Mouse (Mus musculus) intestine, postnatal 0 days (tissue): ENCODE measurements around the gene Pard3. TPM values are rescaled to one million over a fixed set of nuclear protein-coding genes. Genes with fewer than 3 reads are reported as not detected.

ENCODE experiments used
- ATAC-seq: fragments of 200-750 bp; cut with Nextera tagmentation; 2 replicates; pipeline ENCODE4 v1.8.0; 2017; ENCODE audit warnings: mild to moderate bottlenecking, moderate TSS enrichment, moderate library complexity
- H3K27ac ChIP-seq: fragments of 300-500 bp; sonication (generic); 2 replicates; pipeline ENCODE4 v1.5.1; 2014; ENCODE audit warnings: mild to moderate bottlenecking, low read depth, low read length, moderate library complexity
- H3K27me3 ChIP-seq: fragments of 300-500 bp; sonication (generic); replicated peaks from 2 replicates; pipeline ENCODE4 v1.6.1; 2014; ENCODE audit warnings: low read length, mixed read lengths; ENCODE audit not compliant: control insufficient read depth, insufficient read depth
- H3K36me3 ChIP-seq: fragments of 300-500 bp; sonication (generic); 2 replicates; pipeline ENCODE4 v1.6.1; 2014; ENCODE audit warnings: mild to moderate bottlenecking, moderate library complexity; ENCODE audit not compliant: control insufficient read depth, insufficient read depth
- H3K4me1 ChIP-seq: fragments of 300-500 bp; sonication (generic); replicated peaks from 2 replicates; pipeline ENCODE4 v1.6.1; 2014; ENCODE audit warnings: antibody characterized with exemption, low read length, mixed read lengths; ENCODE audit not compliant: control insufficient read depth, insufficient read depth
- H3K4me2 ChIP-seq: fragments of 300-500 bp; sonication (generic); replicated peaks from 2 replicates; pipeline ENCODE4 v1.6.1; 2014; ENCODE audit warnings: low read depth, mild to moderate bottlenecking, moderate library complexity
- H3K4me3 ChIP-seq: fragments of 300-500 bp; sonication (generic); 2 replicates; pipeline ENCODE4 v1.5.1; 2014; ENCODE audit warnings: low read depth, low read length
- H3K9ac ChIP-seq: fragments of 300-500 bp; sonication (generic); 2 replicates; pipeline ENCODE4 v1.6.1; 2014; ENCODE audit warnings: mild to moderate bottlenecking, low read depth, low read length
- H3K9me3 ChIP-seq: fragments of 300-500 bp; sonication (generic); 2 replicates; pipeline ENCODE4 v1.6.1; 2016; ENCODE audit warnings: mixed run types; ENCODE audit not compliant: control insufficient read depth
- CTCF ChIP-seq: sonication (generic); IDR thresholded peaks from 2 replicates; pipeline ENCODE4 v1.5.1; 2016; ENCODE audit warnings: low read depth, mild to moderate bottlenecking, control low read depth, antibody characterized with exemption, moderate library complexity
- WGBS: fragments of 180-500 bp; shearing (Covaris S2); extraction: QIAGEN DNeasy Blood & Tissue Kit; methylation state at CpG from one replicate; pipeline ENCODE4 v1.1.7; 2014; 5-methylcytosine and 5-hydroxymethylcytosine counted together
- polyA plus RNA-seq: library from polyadenylated mRNA; unstranded; fragments of >200 nt; fragmentation: Nextera tagmentation; extraction: Ambion mirVana; gene quantifications from 2 replicates; pipeline ENCODE4 v1.2.1, GENCODE M21; 2015

Pard3 gene
- polyA plus RNA-seq, 1 experiment from 2014 or later: 12.5 TPM

DNA sequence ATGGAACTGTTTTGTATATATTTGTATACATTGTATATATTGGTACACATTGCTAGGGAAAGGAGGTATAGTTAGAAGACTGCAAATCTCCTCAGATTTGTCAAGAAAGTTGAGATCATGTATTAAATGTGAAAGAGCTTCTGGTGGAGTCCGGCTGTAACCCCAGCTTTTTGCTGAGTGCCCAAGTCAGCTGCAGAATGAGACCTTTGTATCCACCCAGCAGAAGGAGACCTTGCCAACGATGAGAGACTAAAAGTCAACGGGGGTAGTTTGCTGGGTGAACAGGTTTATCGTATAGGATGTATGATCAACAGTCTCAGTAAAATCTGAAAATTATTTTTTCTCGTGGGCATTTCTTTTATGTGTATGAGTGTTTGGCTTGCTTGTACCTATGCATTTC, 109.8 kb downstream of the Pard3 start:
- H3K9ac ChIP-seq: no peak overlapping the region
- ATAC-seq: no peak
- 68% methylated on average over 5 of the region's 5 CpGs for WGBS
- H3K9me3 ChIP-seq: no peaks in the 10 kb centered on the region
- no peaks in the 10 kb centered on the region for H3K27me3 ChIP-seq
- H3K4me1 ChIP-seq: peaks cover 5% of the 10 kb centered on the region; the same call in 1 of the 2 replicates
- no peak overlapping the region for H3K4me3 ChIP-seq
- H3K27ac ChIP-seq: no peak overlapping the region
- TF ChIP-seq CTCF: no peak
- no peak overlapping the region for H3K4me2 ChIP-seq
- no peaks in the 10 kb centered on the region for H3K36me3 ChIP-seq

DNA sequence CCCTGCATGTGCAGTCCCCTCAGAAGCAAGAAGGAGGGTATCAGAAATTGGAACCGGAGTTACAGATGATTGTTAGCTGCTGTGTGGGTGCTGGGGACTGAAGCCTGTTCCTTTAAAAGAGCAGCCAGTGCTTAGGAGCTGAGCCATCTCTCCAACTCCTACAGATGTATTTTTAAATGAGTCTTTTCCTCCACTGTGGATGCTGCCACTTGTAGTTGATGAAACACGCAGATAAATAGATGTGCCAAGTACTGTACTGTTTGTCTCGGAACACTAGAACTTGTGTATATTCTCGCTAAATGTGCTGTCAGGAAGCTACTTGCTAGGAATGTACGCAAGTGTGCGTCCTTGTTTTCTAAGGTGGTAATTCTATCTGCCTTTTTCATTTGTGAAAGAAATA, 110.7 kb downstream of the Pard3 start:
- Histone ChIP-seq H3K27me3 (no peaks in the 10 kb centered on the region), H3K4me2 (no peak overlapping the region), H3K27ac (no peak overlapping the region), H3K9ac (no peak overlapping the region), H3K4me1 (peaks cover 5% of the 10 kb centered on the region; the same call in 1 of the 2 replicates), H3K9me3 (no peaks in the 10 kb centered on the region), H3K4me3 (no peak overlapping the region), H3K36me3 (no peaks in the 10 kb centered on the region)
- 73% methylated on average over 6 of the region's 6 CpGs for WGBS
- TF ChIP-seq CTCF: no peak
- ATAC-seq: no peak

DNA sequence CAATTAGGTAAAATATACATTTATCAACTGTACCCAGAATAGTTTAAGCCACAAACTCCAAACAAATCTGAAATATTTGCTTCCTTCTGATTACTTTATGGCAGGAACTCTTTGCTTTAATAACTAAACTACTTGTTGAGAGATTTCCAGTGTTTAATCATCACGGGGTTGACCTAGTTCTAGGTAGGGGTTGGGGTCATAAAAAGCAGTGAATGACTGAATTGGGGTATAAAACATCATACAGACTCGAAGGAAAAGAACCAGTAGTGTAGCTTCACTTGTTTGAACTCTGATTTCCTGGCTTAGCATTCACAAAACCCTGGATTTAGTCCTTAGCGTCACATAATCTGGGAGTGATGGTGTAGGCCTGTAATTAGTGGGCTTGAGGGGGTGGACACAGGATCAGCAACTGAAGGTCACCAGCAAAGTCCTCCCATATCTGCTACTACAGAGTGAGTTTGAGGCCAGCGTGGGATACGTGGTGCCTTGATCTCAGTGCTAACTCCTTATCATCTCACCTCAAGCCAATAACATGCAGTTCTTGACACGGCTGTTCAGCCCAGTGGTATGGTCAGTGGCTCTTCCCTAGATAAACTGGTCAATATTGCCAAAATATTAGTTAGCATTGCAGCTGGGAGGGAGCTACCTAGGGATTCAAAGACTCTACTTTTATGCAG, 111.6 kb downstream of the Pard3 start:
- Histone ChIP-seq H3K27ac (no peak overlapping the region), H3K27me3 (no peaks in the 10 kb centered on the region), H3K36me3 (no peaks in the 10 kb centered on the region), H3K4me3 (no peak overlapping the region), H3K9ac (no peak overlapping the region), H3K9me3 (no peaks in the 10 kb centered on the region), H3K4me1 (peaks cover 5% of the 10 kb centered on the region; the same call in 1 of the 2 replicates), H3K4me2 (no peak overlapping the region)
- no peak for ATAC-seq
- TF ChIP-seq CTCF: no peak
- WGBS: 29% methylated on average over 6 of the region's 6 CpGs

DNA sequence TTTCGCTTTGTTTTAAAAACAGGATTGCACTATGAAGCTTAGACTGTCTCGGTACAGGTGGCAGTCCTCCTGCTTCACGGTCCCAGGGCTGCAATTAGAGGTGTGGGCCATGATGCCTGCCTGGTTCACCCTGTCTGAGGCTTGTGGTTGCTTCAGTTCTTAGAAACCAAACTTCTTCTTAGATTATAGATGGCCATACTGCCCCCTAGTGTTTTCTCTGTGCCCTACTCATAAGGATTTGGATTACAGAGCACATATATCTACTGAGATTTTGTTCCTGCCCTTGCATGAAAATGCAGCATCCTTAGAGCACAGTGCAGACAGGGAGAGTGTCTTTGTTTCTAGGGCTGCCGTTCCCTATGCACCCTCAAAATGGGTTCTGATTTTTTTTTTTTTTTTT, 114.9 kb downstream of the Pard3 start:
- Histone ChIP-seq H3K27me3 (no peaks in the 10 kb centered on the region), H3K36me3 (no peaks in the 10 kb centered on the region), H3K4me3 (no peak overlapping the region), H3K9ac (no peak overlapping the region), H3K27ac (no peak overlapping the region), H3K4me2 (no peak overlapping the region), H3K9me3 (no peaks in the 10 kb centered on the region), H3K4me1 (no peaks in the 10 kb centered on the region)
- 0 out of 2 replicates have a peak, but pooled peaks have one; percentile 36 for ATAC-seq
- 41% methylated on average over 4 of the region's 4 CpGs for WGBS
- TF ChIP-seq CTCF: peak; percentile 80

DNA sequence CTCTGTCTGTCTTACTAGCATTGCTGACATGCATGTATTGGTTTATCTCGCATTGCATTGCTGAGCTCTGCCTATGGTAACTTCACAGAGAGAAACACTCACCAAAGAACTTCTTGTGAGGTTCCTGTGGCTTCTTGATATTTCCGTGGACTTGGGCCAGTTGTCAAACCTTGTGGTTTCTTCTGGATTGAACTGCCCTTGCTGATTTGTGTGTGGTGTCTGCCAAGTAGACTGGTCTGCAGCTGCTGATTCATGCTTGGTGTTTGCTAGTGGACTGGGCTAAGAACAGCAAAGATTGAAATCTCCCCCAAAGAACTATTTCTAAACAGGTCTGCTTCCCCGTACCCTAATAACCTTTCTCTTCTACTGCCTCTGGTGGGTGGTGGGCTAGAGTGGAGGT, 117.6 kb downstream of the Pard3 start:
- H3K36me3 ChIP-seq: no peaks in the 10 kb centered on the region
- H3K4me3 ChIP-seq: no peak overlapping the region
- no peaks in the 10 kb centered on the region for H3K9me3 ChIP-seq
- no peak for ATAC-seq
- H3K27ac ChIP-seq: no peak overlapping the region
- H3K27me3 ChIP-seq: no peaks in the 10 kb centered on the region
- no peak overlapping the region for H3K4me2 ChIP-seq
- TF ChIP-seq CTCF: no peak
- no peak overlapping the region for H3K9ac ChIP-seq
- H3K4me1 ChIP-seq: no peaks in the 10 kb centered on the region
- WGBS: 87% methylated on average over 3 of the region's 3 CpGs

DNA sequence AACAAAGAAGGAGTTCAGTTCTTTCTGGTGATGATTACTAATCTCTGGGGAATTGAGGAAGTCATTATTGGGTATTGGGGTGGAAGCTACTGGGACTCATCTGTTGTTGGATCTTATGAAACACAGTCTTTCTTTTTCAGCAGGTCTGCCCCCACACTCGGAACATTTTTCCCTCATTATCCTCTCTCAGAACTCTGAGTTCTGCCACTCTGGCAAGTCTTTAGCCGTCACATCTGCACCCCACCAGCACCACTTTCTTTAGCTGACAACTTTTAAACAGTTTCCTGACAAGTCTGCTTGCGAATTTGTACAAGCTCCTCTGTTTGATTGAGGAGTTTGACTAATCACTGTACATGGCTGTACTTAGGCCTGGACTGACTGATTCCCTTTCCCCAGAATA, 118.4 kb downstream of the Pard3 start:
- Histone ChIP-seq H3K36me3 (no peaks in the 10 kb centered on the region), H3K27me3 (no peaks in the 10 kb centered on the region), H3K9ac (no peak overlapping the region), H3K4me1 (no peaks in the 10 kb centered on the region), H3K4me3 (no peak overlapping the region), H3K9me3 (no peaks in the 10 kb centered on the region), H3K27ac (no peak overlapping the region), H3K4me2 (no peak overlapping the region)
- 70% methylated on average over 3 of the region's 3 CpGs for WGBS
- no peak for TF ChIP-seq CTCF
- no peak for ATAC-seq
